Mouse (Mus musculus): ENCODE data around the gene Mrps6. TPM values are rescaled to one million over a fixed set of nuclear protein-coding genes. Genes with fewer than 3 reads are reported as not detected.
A peak's percentile ranks its signal among the peaks of the same experiment; 100 is the strongest.

The Mrps6 gene
- polyA plus RNA-seq, 1 experiment from 2014 or later: 91.8 TPM

GRCm38 (mm10) chr16:92148367-92148728 is 90.3 kb downstream of the Mrps6 start:
- no peak for ATAC-seq (ENCODE audit: insufficient number of reproducible peaks, low FRiP score, low TSS enrichment, low read depth)
- Histone ChIP-seq H3K9ac (no peak overlapping the region), H3K4me1 (peaks cover 4% of the 10 kb centered on the region), H3K4me2 (replicated peaks) (no peak overlapping the region), H3K27me3 (no peaks in the 10 kb centered on the region), H3K9me3 (replicated peaks) (no peaks in the 10 kb centered on the region), H3K36me3 (no peaks in the 10 kb centered on the region), H3K27ac (replicated peaks) (no peak overlapping the region), H3K4me3 (replicated peaks) (no peak overlapping the region)
- WGBS: 77% methylated on average over 2 of the region's 2 CpGs

- Histone ChIP-seq H3K27me3 (no peaks in the 10 kb centered on the region), H3K9ac (no peak overlapping the region), H3K36me3 (no peaks in the 10 kb centered on the region), H3K27ac (replicated peaks) (no peak overlapping the region), H3K4me2 (replicated peaks) (no peak overlapping the region), H3K4me3 (replicated peaks) (no peak overlapping the region), H3K4me1 (peaks cover 4% of the 10 kb centered on the region), H3K9me3 (replicated peaks) (no peaks in the 10 kb centered on the region)
- WGBS: 69% methylated on average over 4 of the region's 4 CpGs
- no peak for ATAC-seq (ENCODE audit: insufficient number of reproducible peaks, low FRiP score, low TSS enrichment, low read depth)
Measured at GRCm38 (mm10) chr16:92150975-92151374, 92.9 kb downstream of the Mrps6 start.

DNA sequence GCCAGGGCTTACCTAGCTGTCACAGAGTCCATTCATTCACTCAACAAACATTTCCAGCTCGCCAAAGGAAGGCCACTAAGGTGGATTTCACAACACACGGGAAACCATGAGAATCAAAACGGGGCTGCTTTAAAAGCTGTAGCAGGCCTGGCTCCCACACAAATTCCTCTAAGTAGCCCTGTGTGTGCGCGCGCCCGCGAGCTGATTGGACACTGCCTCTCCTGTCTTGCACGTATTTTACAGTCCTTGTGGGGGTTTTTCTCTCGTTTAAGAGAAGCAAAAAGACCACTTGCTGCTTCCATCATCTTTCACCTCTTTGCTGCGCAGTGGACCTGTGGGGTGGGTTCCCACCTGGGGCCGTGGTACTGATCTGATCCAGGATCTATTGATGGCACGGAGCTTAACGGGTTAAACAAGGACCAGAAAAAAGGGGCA is 100.0 kb downstream of the Mrps6 start:
- 5% methylated on average over 14 of the region's 14 CpGs for WGBS
- Histone ChIP-seq H3K4me3 (replicated peaks) (peak overlapping the region; percentile 48), H3K27me3 (no peaks in the 10 kb centered on the region), H3K27ac (replicated peaks) (peak overlapping the region; percentile 74), H3K4me1 (peaks cover 16% of the 10 kb centered on the region), H3K36me3 (no peaks in the 10 kb centered on the region), H3K9me3 (replicated peaks) (no peaks in the 10 kb centered on the region), H3K4me2 (replicated peaks) (peak overlapping the region; percentile 89), H3K9ac (peak overlapping the region; percentile 22)
- ATAC-seq (ENCODE audit: insufficient number of reproducible peaks, low FRiP score, low TSS enrichment, low read depth): no peak

- peaks cover 16% of the 10 kb centered on the region for H3K4me1 ChIP-seq
- H3K4me3 ChIP-seq (replicated peaks): peak overlapping the region; percentile 48
- ATAC-seq (ENCODE audit: insufficient number of reproducible peaks, low FRiP score, low TSS enrichment, low read depth): peak; percentile 93
- no peaks in the 10 kb centered on the region for H3K27me3 ChIP-seq
- 3% methylated on average over 30 of the region's 30 CpGs for WGBS
- H3K4me2 ChIP-seq (replicated peaks): peak overlapping the region; percentile 89
- no peaks in the 10 kb centered on the region for H3K36me3 ChIP-seq
- peak overlapping the region; percentile 22 for H3K9ac ChIP-seq
- H3K9me3 ChIP-seq (replicated peaks): no peaks in the 10 kb centered on the region
- peak overlapping the region; percentile 74 for H3K27ac ChIP-seq (replicated peaks)
Measured at GRCm38 (mm10) chr16:92158461-92159091, 100.5 kb downstream of the Mrps6 start.

DNA sequence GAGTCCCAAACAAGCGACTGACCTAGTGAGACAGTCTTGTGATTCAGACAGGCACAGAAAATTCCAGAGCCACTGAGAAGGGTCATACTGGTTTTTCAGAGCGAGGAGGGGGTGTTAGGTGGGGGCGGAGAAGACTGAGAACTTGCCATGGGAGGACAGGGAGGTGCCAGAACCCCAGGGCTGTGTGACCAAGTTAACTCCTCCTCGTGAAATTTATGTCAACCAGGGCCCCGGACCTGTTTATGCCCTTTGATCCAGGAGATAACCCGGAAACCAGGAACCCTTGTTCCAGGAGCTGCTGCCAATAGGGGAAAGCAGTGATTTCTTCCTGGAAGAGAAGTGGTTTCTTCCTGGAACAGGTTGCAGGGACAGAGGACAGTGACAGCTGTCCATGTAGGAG is 101.0 kb downstream of the Mrps6 start:
- H3K9me3 ChIP-seq (replicated peaks): no peaks in the 10 kb centered on the region
- no peaks in the 10 kb centered on the region for H3K36me3 ChIP-seq
- 35% methylated on average over 6 of the region's 6 CpGs for WGBS
- H3K27me3 ChIP-seq: no peaks in the 10 kb centered on the region
- no peak overlapping the region for H3K9ac ChIP-seq
- peak overlapping the region; percentile 74 for H3K27ac ChIP-seq (replicated peaks)
- peaks cover 20% of the 10 kb centered on the region for H3K4me1 ChIP-seq
- H3K4me3 ChIP-seq (replicated peaks): peak overlapping the region; percentile 48
- no peak for ATAC-seq (ENCODE audit: insufficient number of reproducible peaks, low FRiP score, low TSS enrichment, low read depth)
- peak overlapping the region; percentile 89 for H3K4me2 ChIP-seq (replicated peaks)

Other genes starting within 250 kb of the Mrps6 start
- 0.15 TPM in 1 of 2 replicates, not detected in the other for gene Gm49711, start within 50 bp of the Mrps6 start, polyA plus RNA-seq (2015; fragmentation: Nextera tagmentation; extraction: Ambion mirVana)
- gene Slc5a3, start 52 bp downstream of the Mrps6 start, polyA plus RNA-seq (2015; fragmentation: Nextera tagmentation; extraction: Ambion mirVana): 6.3 and 6.4 TPM in 2 replicates
- 0.22 and 0.23 TPM in 2 replicates for gene Kcne2, start 234.1 kb downstream of the Mrps6 start, polyA plus RNA-seq (2015; fragmentation: Nextera tagmentation; extraction: Ambion mirVana)
- 131 TPM in 2 replicates for gene Smim11, start 243.0 kb downstream of the Mrps6 start, polyA plus RNA-seq (2015; fragmentation: Nextera tagmentation; extraction: Ambion mirVana)

Data from embryonic facial prominence, embryonic 15.5 days (tissue).